Mouse (Mus musculus): ENCODE results near the gene Rplp2.

GRCm38 (mm10) chr7:141457236-141457635 lies 10.1 kb downstream of the Rplp2 start:
- no peak for TF ChIP-seq CTCF (IDR thresholded peaks at IDR 0.05; ENCODE audit: insufficient read depth, low read depth, low read length)
- TF ChIP-seq POLR2A (IDR thresholded peaks at IDR 0.05; ENCODE audit: insufficient read depth, low read depth, low read length) = no peak

All from olfactory bulb, adult 2 months (tissue).